Mouse (Mus musculus) cerebellum, adult 9-10 months (tissue): Measurements from ENCODE around the gene Zbtb34.

Experiments used
- DNase-seq: peaks from one replicate; pipeline ENCODE4 v3.0.0; 2022

Zbtb34 gene

GRCm38 (mm10) chr2:33445741-33446140 lies 14.6 kb upstream of the Zbtb34 start:
- DNase-seq: no peak

GRCm38 (mm10) chr2:33444862-33445261 lies 13.7 kb upstream of the Zbtb34 start:
- DNase-seq: no peak

GRCm38 (mm10) chr2:33444358-33444757 lies 13.2 kb upstream of the Zbtb34 start:
- DNase-seq: peak; percentile 81

GRCm38 (mm10) chr2:33442701-33443100 lies 11.6 kb upstream of the Zbtb34 start:
- no peak for DNase-seq

GRCm38 (mm10) chr2:33440893-33441292 lies 9.8 kb upstream of the Zbtb34 start:
- no peak for DNase-seq

GRCm38 (mm10) chr2:33439980-33440670 lies 9.0 kb upstream of the Zbtb34 start:
- DNase-seq: no peak

GRCm38 (mm10) chr2:33439471-33439881 lies 8.4 kb upstream of the Zbtb34 start:
- no peak for DNase-seq

- no peak for DNase-seq
Observed at GRCm38 (mm10) chr2:33438377-33438776, 7.3 kb upstream of the Zbtb34 start.

GRCm38 (mm10) chr2:33437184-33437583 lies 6.1 kb upstream of the Zbtb34 start:
- DNase-seq: no peak

- DNase-seq: no peak
Observed at GRCm38 (mm10) chr2:33436035-33436580, 5.0 kb upstream of the Zbtb34 start.

GRCm38 (mm10) chr2:33435036-33435650 lies 4.0 kb upstream of the Zbtb34 start:
- DNase-seq: no peak

- DNase-seq: peak; percentile 69
Observed at GRCm38 (mm10) chr2:33432877-33433276, 1.8 kb upstream of the Zbtb34 start.

- no peak for DNase-seq
Observed at GRCm38 (mm10) chr2:33430081-33430770, 898 bp downstream of the Zbtb34 start.

GRCm38 (mm10) chr2:33429339-33429738 lies 1.8 kb downstream of the Zbtb34 start:
- no peak for DNase-seq

GRCm38 (mm10) chr2:33426640-33427398 lies 4.3 kb downstream of the Zbtb34 start:
- no peak for DNase-seq

GRCm38 (mm10) chr2:33417454-33417853 lies 13.7 kb downstream of the Zbtb34 start:
- no peak for DNase-seq

- no peak for DNase-seq
Observed at GRCm38 (mm10) chr2:33414019-33414418, 17.1 kb downstream of the Zbtb34 start.

- DNase-seq: no peak
Observed at GRCm38 (mm10) chr2:33412111-33412510, 19.0 kb downstream of the Zbtb34 start.

- no peak for DNase-seq
Observed at GRCm38 (mm10) chr2:33403511-33404003, 27.6 kb downstream of the Zbtb34 start.

- no peak for DNase-seq
Observed at GRCm38 (mm10) chr2:33402638-33403037, 28.5 kb downstream of the Zbtb34 start.

- DNase-seq: peak; percentile 61
Observed at GRCm38 (mm10) chr2:33402236-33402635, 28.9 kb downstream of the Zbtb34 start.

GRCm38 (mm10) chr2:33401217-33401616 lies 29.9 kb downstream of the Zbtb34 start:
- peak; percentile 68 for DNase-seq

- DNase-seq: no peak
Observed at GRCm38 (mm10) chr2:33400541-33400940, 30.6 kb downstream of the Zbtb34 start.
